Mouse (Mus musculus) regulatory T cell (primary cell): ENCODE measurements around the gene Bnip2.

Experiments
- in situ Hi-C: fragments of 300-600 bp; cut with MboI, MseI; formaldehyde crosslinking; loops from one replicate; pipeline ENCODE4 v1.15.1; 2025; ENCODE audit warnings: high pct_unique_total_duplicates

The Bnip2 gene

GRCm38 (mm10) chr9:70047839-70048238, 58.6 kb downstream of the Bnip2 start:
- in situ Hi-C loops = no loop called here

GRCm38 (mm10) chr9:70048280-70048679, 59.0 kb downstream of the Bnip2 start:
- in situ Hi-C loops = no loop called here

GRCm38 (mm10) chr9:70048751-70049415, 59.6 kb downstream of the Bnip2 start:
- in situ Hi-C loops = no loop called here

- in situ Hi-C loops = no loop called here
These were observed 60.1 kb downstream of the Bnip2 start for GRCm38 (mm10) chr9:70049416-70049783.

- in situ Hi-C loops = no loop called here
These were observed 60.6 kb downstream of the Bnip2 start for GRCm38 (mm10) chr9:70049839-70050238.

GRCm38 (mm10) chr9:70052730-70053129, 63.5 kb downstream of the Bnip2 start:
- in situ Hi-C loops = no loop called here

- in situ Hi-C loops = no loop called here
These were observed 64.1 kb downstream of the Bnip2 start for GRCm38 (mm10) chr9:70053411-70053810.
